Mouse (Mus musculus) liver, adult 2 months (tissue): ENCODE data around the gene D430041D05Rik. TPM values are rescaled to one million over a fixed set of nuclear protein-coding genes. Genes with fewer than 3 reads are reported as not detected.

Source experiments
- DNase-seq: peaks from one replicate; pipeline ENCODE4 v3.0.0-alpha.2; 2011; ENCODE audit warnings: low read depth, low spot score; ENCODE audit errors: extremely low read depth
- H3K27ac ChIP-seq: fragments of 200-500 bp; replicated peaks from 2 replicates; pipeline ENCODE4 v1.5.1; 2012; ENCODE audit warnings: low read depth, mild to moderate bottlenecking, control low read depth, inconsistent platforms, low read length; ENCODE audit not compliant: insufficient read depth
- H3K27me3 ChIP-seq: fragments of 200-500 bp; 2 replicates; pipeline ENCODE4 v1.6.1; 2012; ENCODE audit warnings: mild to moderate bottlenecking, moderate library complexity, low read length, inconsistent platforms; ENCODE audit not compliant: control insufficient read depth, insufficient read depth
- H3K36me3 ChIP-seq: fragments of 200-500 bp; 2 replicates; pipeline ENCODE4 v1.6.1; 2012; ENCODE audit warnings: low read length, inconsistent platforms; ENCODE audit not compliant: control insufficient read depth, insufficient read depth
- H3K4me1 ChIP-seq: fragments of 200-500 bp; 2 replicates; pipeline ENCODE4 v1.6.1; 2011; ENCODE audit warnings: low read length; ENCODE audit not compliant: control insufficient read depth, insufficient read depth
- H3K4me3 ChIP-seq: fragments of 200-500 bp; 2 replicates; pipeline ENCODE4 v1.5.1; 2011; ENCODE audit warnings: low read depth, mild to moderate bottlenecking, control low read depth, low read length, moderate library complexity; ENCODE audit not compliant: insufficient read depth
- H3K79me2 ChIP-seq: fragments of 200-500 bp; 2 replicates; pipeline ENCODE4 v1.6.1; 2012; ENCODE audit warnings: inconsistent platforms, mild to moderate bottlenecking, low read length, moderate library complexity; ENCODE audit not compliant: control insufficient read depth, insufficient read depth
- H3K9ac ChIP-seq: fragments of 200-500 bp; 2 replicates; pipeline ENCODE4 v1.6.1; 2012; ENCODE audit warnings: low read depth, mild to moderate bottlenecking, control low read depth, inconsistent platforms, low read length
- CTCF ChIP-seq: fragments of 200-500 bp; IDR thresholded peaks from 2 replicates; pipeline ENCODE4 v1.5.1; 2011; ENCODE audit warnings: low read depth, low read length, control low read depth
- POLR2A ChIP-seq: fragments of 200-500 bp; IDR thresholded peaks from 2 replicates; pipeline ENCODE4 v1.6.1; 2011; ENCODE audit warnings: low read length, control low read depth; ENCODE audit not compliant: insufficient read depth; ENCODE audit errors: extremely low read depth
- WGBS: fragments of 180-500 bp; shearing (Covaris S2); methylation state at CpG from one replicate; pipeline ENCODE4 v1.1.7; 2018; 5-methylcytosine and 5-hydroxymethylcytosine counted together
- polyA plus RNA-seq: library from polyadenylated mRNA; depleted of rRNA; stranded (reverse); fragments of >200 nt; gene quantifications from 2 replicates; pipeline ENCODE4 v1.2.3, GENCODE M21; 2012
- total RNA-seq: library from RNA; depleted of rRNA; stranded (reverse); fragments of >200 nt; gene quantifications from 2 replicates; pipeline ENCODE4 v1.2.3, GENCODE M21; 2014

D430041D05Rik gene
- total and polyA plus RNA-seq, 2 experiments, result not detected

DNA sequence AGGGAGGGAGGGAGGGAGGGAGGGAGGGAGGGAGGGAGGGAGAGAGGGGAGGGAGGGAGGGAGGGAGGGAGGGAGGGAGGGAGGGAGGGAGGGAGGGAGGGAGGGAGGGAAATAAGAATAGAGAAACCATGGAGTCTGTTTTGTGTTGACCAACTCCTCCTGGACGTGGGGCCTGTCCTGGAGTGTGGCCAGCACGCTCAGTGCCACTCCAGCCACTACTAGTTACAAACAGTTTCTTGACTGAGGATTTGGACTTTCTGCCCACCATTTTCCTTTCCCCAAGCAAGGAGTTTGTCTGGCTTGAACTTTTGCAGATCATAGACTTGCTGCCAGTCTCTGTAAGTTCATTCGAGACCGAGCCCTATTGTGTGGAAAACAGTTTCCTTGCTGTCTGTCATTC is 37.4 kb upstream of the D430041D05Rik start:
- no peak for TF ChIP-seq POLR2A
- no peak for TF ChIP-seq CTCF
- H3K36me3 ChIP-seq, result no peaks in the 10 kb centered on the region
- H3K4me1 ChIP-seq, result peaks cover 16% of the 10 kb centered on the region
- peaks cover 12% of the 10 kb centered on the region; the same call in 1 of the 2 replicates for H3K79me2 ChIP-seq
- H3K27ac ChIP-seq, result no peak overlapping the region
- no peak overlapping the region for H3K4me3 ChIP-seq
- no peaks in the 10 kb centered on the region for H3K27me3 ChIP-seq
- DNase-seq, result no peak
- WGBS, result 74% methylated on average over 4 of the region's 4 CpGs
- H3K9ac ChIP-seq, result no peak overlapping the region

DNA sequence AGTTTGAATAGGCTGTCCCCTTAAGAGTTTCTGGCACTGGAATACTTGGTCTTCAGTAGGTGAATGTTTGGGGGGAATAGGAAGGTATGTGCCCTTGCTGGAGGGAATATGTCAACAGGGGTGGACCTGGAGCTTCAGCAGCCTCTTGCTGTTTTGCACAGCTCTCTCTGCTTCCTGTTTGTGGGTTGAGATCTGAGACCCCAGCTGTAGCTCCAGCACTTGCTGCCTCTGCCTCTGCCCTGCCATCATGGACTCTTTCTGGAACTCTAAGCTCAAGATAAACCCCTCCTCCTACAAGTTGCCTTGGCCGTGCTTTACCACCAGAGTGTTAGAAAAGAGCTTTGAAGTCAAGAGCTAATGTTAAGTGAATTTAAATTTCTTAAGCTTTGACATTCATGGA is 35.2 kb upstream of the D430041D05Rik start:
- no peak overlapping the region for H3K4me3 ChIP-seq
- H3K27ac ChIP-seq, result no peak overlapping the region
- H3K36me3 ChIP-seq, result 0 out of 2 replicates have a peak, but pooled peaks cover 2% of the 10 kb centered on the region
- TF ChIP-seq CTCF (no peak), POLR2A (no peak)
- WGBS, result 71% methylated on average over 1 of the region's 1 CpGs
- H3K79me2 ChIP-seq, result peaks cover 9% of the 10 kb centered on the region; the same call in 1 of the 2 replicates
- peaks cover 12% of the 10 kb centered on the region for H3K4me1 ChIP-seq
- no peak overlapping the region for H3K9ac ChIP-seq
- no peaks in the 10 kb centered on the region for H3K27me3 ChIP-seq
- DNase-seq, result no peak

DNA sequence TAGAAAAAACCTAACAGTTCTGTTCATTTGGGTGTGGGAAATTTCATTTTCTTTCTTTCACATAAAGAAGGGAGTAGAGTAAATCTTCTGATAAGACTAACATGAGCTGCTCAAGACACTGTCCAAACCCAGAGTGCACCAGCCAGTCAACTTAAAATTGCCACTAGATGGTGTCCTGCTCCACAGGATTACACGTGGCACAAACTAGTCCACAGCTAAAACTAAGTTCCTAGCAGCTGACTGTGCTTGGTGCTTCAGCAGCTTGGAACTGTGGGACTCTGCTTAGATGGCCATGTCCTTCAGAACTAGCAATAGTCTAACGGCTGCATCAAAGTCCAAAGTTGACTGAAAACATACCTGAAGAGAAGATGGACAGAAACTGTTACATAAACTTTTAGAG is 34.0 kb upstream of the D430041D05Rik start:
- H3K27me3 ChIP-seq, result no peaks in the 10 kb centered on the region
- H3K9ac ChIP-seq, result no peak overlapping the region
- TF ChIP-seq POLR2A (no peak), CTCF (peak; percentile 64)
- peaks cover 8% of the 10 kb centered on the region; the same call in 1 of the 2 replicates for H3K36me3 ChIP-seq
- no peak overlapping the region for H3K4me3 ChIP-seq
- 5% methylated on average over 2 of the region's 2 CpGs for WGBS
- H3K4me1 ChIP-seq, result peaks cover 3% of the 10 kb centered on the region; the same call in 1 of the 2 replicates
- H3K27ac ChIP-seq, result no peak overlapping the region
- H3K79me2 ChIP-seq, result peaks cover 9% of the 10 kb centered on the region; the same call in 1 of the 2 replicates
- peak; percentile 83 for DNase-seq

DNA sequence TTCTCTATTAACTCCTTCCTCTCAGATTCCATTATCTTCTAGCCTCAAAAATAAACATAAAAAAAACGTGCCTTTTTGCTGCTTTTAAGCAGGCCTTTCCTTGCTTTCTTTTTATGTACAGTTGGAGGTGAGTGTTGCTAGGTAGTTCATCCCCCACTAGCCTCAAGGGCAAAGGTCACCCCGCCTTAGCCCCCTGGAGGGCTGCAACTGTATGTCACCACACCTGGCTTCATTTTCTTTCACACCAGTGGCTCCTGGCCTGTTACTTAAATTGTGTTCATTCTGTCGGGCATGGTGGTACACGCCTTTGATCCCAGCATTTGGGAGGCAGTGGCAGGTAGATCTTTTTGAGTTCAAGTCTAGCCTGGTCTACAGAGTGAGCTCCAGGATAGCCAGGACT is 31.5 kb upstream of the D430041D05Rik start:
- H3K9ac ChIP-seq, result no peak overlapping the region
- TF ChIP-seq CTCF (no peak), POLR2A (no peak)
- no peaks in the 10 kb centered on the region; the same call in 1 of the 2 replicates for H3K79me2 ChIP-seq
- H3K4me3 ChIP-seq, result no peak overlapping the region
- peaks cover 22% of the 10 kb centered on the region for H3K36me3 ChIP-seq
- DNase-seq, result no peak
- 76% methylated on average over 4 of the region's 4 CpGs for WGBS
- H3K27me3 ChIP-seq, result no peaks in the 10 kb centered on the region
- no peaks in the 10 kb centered on the region for H3K4me1 ChIP-seq
- no peak overlapping the region for H3K27ac ChIP-seq

DNA sequence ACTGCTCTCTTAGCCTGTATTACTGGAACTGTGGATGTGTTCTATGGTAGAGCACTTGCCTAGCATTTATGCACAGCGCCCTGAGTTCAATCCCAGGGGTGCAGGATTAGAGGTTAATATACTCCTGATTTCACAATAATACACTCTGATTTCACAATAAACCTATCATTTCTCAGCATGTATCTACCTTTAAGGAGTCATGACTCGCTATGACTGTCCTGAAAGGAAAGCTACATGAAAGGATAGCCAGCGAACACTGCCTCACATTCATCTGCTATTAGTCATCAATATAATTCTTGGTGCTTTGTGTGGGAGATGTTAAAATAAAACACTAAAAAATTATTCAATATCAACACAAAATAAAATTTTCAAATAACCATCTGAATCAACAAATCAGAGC is 25.4 kb upstream of the D430041D05Rik start:
- Histone ChIP-seq H3K4me3 (no peak overlapping the region), H3K27ac (no peak overlapping the region), H3K9ac (no peak overlapping the region), H3K4me1 (no peaks in the 10 kb centered on the region), H3K36me3 (peaks cover 59% of the 10 kb centered on the region), H3K27me3 (no peaks in the 10 kb centered on the region), H3K79me2 (no peaks in the 10 kb centered on the region; the same call in 1 of the 2 replicates)
- WGBS, result 69% methylated on average over 3 of the region's 3 CpGs
- no peak for TF ChIP-seq CTCF
- no peak for TF ChIP-seq POLR2A
- peak; percentile 38 for DNase-seq

DNA sequence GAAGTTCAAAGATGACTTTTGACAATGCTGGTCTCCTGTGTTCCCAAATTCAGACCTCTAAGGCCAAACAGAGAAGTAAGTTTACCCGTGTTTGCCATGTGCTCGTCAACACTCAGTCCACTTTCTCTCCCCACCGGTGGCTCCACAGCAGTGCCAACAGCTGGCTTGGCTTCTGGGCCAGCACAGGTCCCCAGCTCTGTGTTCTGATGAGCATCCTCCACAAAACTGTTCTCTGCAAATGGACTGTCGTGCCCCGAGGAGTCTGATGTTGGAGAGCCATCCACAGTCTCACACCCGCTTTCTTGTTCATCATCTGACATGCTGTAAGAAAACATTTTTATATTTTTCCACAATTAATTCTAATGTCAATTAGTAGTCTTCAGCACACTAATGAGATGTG is 20.3 kb upstream of the D430041D05Rik start:
- no peak for DNase-seq
- no peak overlapping the region for H3K4me3 ChIP-seq
- no peaks in the 10 kb centered on the region for H3K79me2 ChIP-seq
- H3K4me1 ChIP-seq, result no peaks in the 10 kb centered on the region
- H3K27me3 ChIP-seq, result no peaks in the 10 kb centered on the region
- no peak overlapping the region for H3K27ac ChIP-seq
- 88% methylated on average over 6 of the region's 6 CpGs for WGBS
- H3K9ac ChIP-seq, result no peak overlapping the region
- no peak for TF ChIP-seq POLR2A
- TF ChIP-seq CTCF, result no peak
- peaks cover 47% of the 10 kb centered on the region for H3K36me3 ChIP-seq
